Mouse (Mus musculus): ENCODE data around the gene Mtor. TPM values are rescaled to one million over a fixed set of nuclear protein-coding genes. Genes with fewer than 3 reads are reported as not detected.

Gene Mtor
- polyA plus RNA-seq, 1 experiment from 2014 or later, result 33.0 TPM

GRCm38 (mm10) chr4:148530778-148531177, 82.4 kb downstream of the Mtor start:
- WGBS, result 94% methylated on average over 6 of the region's 6 CpGs
- no peaks in the 10 kb centered on the region for H3K27me3 ChIP-seq (ENCODE audit: control insufficient read depth, insufficient read depth, low read length)
- no peak for ATAC-seq (ENCODE audit: low read depth)

GRCm38 (mm10) chr4:148531341-148531740, 82.9 kb downstream of the Mtor start:
- 65% methylated on average over 4 of the region's 4 CpGs for WGBS
- H3K36me3 ChIP-seq (ENCODE audit: control insufficient read depth, insufficient read depth, low read length), result peaks cover 91% of the 10 kb centered on the region
- no peaks in the 10 kb centered on the region for H3K27me3 ChIP-seq (ENCODE audit: control insufficient read depth, insufficient read depth, low read length)
- H3K4me3 ChIP-seq (ENCODE audit: low read depth, low read length), result no peak overlapping the region
- no peak overlapping the region for H3K27ac ChIP-seq (ENCODE audit: low read depth, low read length)
- H3K4me1 ChIP-seq (ENCODE audit: control insufficient read depth, insufficient read depth, low read length), result no peaks in the 10 kb centered on the region
- H3K9ac ChIP-seq (replicated peaks; ENCODE audit: low read depth, low read length), result no peak overlapping the region
- H3K9me3 ChIP-seq (ENCODE audit: control insufficient read depth, low read length), result no peaks in the 10 kb centered on the region
- no peak overlapping the region for H3K4me2 ChIP-seq (ENCODE audit: low read depth, low read length)
- ATAC-seq (ENCODE audit: low read depth), result no peak

More at GRCm38 (mm10) chr4:148530778-148531177, 82.4 kb downstream of the Mtor start:
- H3K9me3 ChIP-seq (ENCODE audit: control insufficient read depth, low read length), result no peaks in the 10 kb centered on the region
- no peak overlapping the region for H3K9ac ChIP-seq (replicated peaks; ENCODE audit: low read depth, low read length)
- no peak overlapping the region for H3K4me2 ChIP-seq (ENCODE audit: low read depth, low read length)
- peaks cover 91% of the 10 kb centered on the region for H3K36me3 ChIP-seq (ENCODE audit: control insufficient read depth, insufficient read depth, low read length)
- H3K27ac ChIP-seq (ENCODE audit: low read depth, low read length), result no peak overlapping the region
- no peaks in the 10 kb centered on the region for H3K4me1 ChIP-seq (ENCODE audit: control insufficient read depth, insufficient read depth, low read length)
- H3K4me3 ChIP-seq (ENCODE audit: low read depth, low read length), result no peak overlapping the region

- Histone ChIP-seq H3K9ac (replicated peaks; ENCODE audit: low read depth, low read length) (no peak overlapping the region), H3K4me2 (ENCODE audit: low read depth, low read length) (no peak overlapping the region), H3K4me1 (ENCODE audit: control insufficient read depth, insufficient read depth, low read length) (no peaks in the 10 kb centered on the region), H3K4me3 (ENCODE audit: low read depth, low read length) (no peak overlapping the region), H3K9me3 (ENCODE audit: control insufficient read depth, low read length) (no peaks in the 10 kb centered on the region), H3K27ac (ENCODE audit: low read depth, low read length) (no peak overlapping the region), H3K27me3 (ENCODE audit: control insufficient read depth, insufficient read depth, low read length) (no peaks in the 10 kb centered on the region), H3K36me3 (ENCODE audit: control insufficient read depth, insufficient read depth, low read length) (peaks cover 91% of the 10 kb centered on the region)
- 97% methylated on average over 3 of the region's 3 CpGs for WGBS
- no peak for ATAC-seq (ENCODE audit: low read depth)
Measured at GRCm38 (mm10) chr4:148532516-148532915, 84.1 kb downstream of the Mtor start.

- no peak overlapping the region for H3K27ac ChIP-seq (ENCODE audit: low read depth, low read length)
- H3K36me3 ChIP-seq (ENCODE audit: control insufficient read depth, insufficient read depth, low read length), result peaks cover 91% of the 10 kb centered on the region
- no peak overlapping the region for H3K9ac ChIP-seq (replicated peaks; ENCODE audit: low read depth, low read length)
Measured at GRCm38 (mm10) chr4:148533613-148534328, 85.4 kb downstream of the Mtor start.

GRCm38 (mm10) chr4:148535876-148536275, 87.5 kb downstream of the Mtor start:
- no peak for ATAC-seq (ENCODE audit: low read depth)
- H3K27me3 ChIP-seq (ENCODE audit: control insufficient read depth, insufficient read depth, low read length), result no peaks in the 10 kb centered on the region
- H3K9me3 ChIP-seq (ENCODE audit: control insufficient read depth, low read length), result no peaks in the 10 kb centered on the region
- peaks cover 92% of the 10 kb centered on the region for H3K36me3 ChIP-seq (ENCODE audit: control insufficient read depth, insufficient read depth, low read length)
- no peak overlapping the region for H3K4me2 ChIP-seq (ENCODE audit: low read depth, low read length)
- H3K9ac ChIP-seq (replicated peaks; ENCODE audit: low read depth, low read length), result no peak overlapping the region
- no peaks in the 10 kb centered on the region for H3K4me1 ChIP-seq (ENCODE audit: control insufficient read depth, insufficient read depth, low read length)
- 98% methylated on average over 3 of the region's 3 CpGs for WGBS
- no peak overlapping the region for H3K4me3 ChIP-seq (ENCODE audit: low read depth, low read length)
- no peak overlapping the region for H3K27ac ChIP-seq (ENCODE audit: low read depth, low read length)

More at GRCm38 (mm10) chr4:148533613-148534328, 85.4 kb downstream of the Mtor start:
- Histone ChIP-seq H3K9me3 (ENCODE audit: control insufficient read depth, low read length) (no peaks in the 10 kb centered on the region), H3K27me3 (ENCODE audit: control insufficient read depth, insufficient read depth, low read length) (no peaks in the 10 kb centered on the region), H3K4me1 (ENCODE audit: control insufficient read depth, insufficient read depth, low read length) (no peaks in the 10 kb centered on the region), H3K4me2 (ENCODE audit: low read depth, low read length) (no peak overlapping the region), H3K4me3 (ENCODE audit: low read depth, low read length) (no peak overlapping the region)
- ATAC-seq (ENCODE audit: low read depth), result peak; percentile 14; the same call in 1 of the 2 replicates
- WGBS, result 80% methylated on average over 12 of the region's 12 CpGs

- 82% methylated on average over 4 of the region's 4 CpGs for WGBS
- Histone ChIP-seq H3K9me3 (ENCODE audit: control insufficient read depth, low read length) (no peaks in the 10 kb centered on the region), H3K4me2 (ENCODE audit: low read depth, low read length) (no peak overlapping the region), H3K9ac (replicated peaks; ENCODE audit: low read depth, low read length) (no peak overlapping the region), H3K36me3 (ENCODE audit: control insufficient read depth, insufficient read depth, low read length) (peaks cover 78% of the 10 kb centered on the region), H3K4me1 (ENCODE audit: control insufficient read depth, insufficient read depth, low read length) (no peaks in the 10 kb centered on the region), H3K4me3 (ENCODE audit: low read depth, low read length) (no peak overlapping the region), H3K27ac (ENCODE audit: low read depth, low read length) (no peak overlapping the region), H3K27me3 (ENCODE audit: control insufficient read depth, insufficient read depth, low read length) (no peaks in the 10 kb centered on the region)
- no peak for ATAC-seq (ENCODE audit: low read depth)
Measured at GRCm38 (mm10) chr4:148549106-148549505, 100.7 kb downstream of the Mtor start.

GRCm38 (mm10) chr4:148557766-148558165, 109.4 kb downstream of the Mtor start:
- Histone ChIP-seq H3K4me3 (ENCODE audit: low read depth, low read length) (peak overlapping the region; percentile 95), H3K27ac (ENCODE audit: low read depth, low read length) (peak overlapping the region; percentile 96), H3K36me3 (ENCODE audit: control insufficient read depth, insufficient read depth, low read length) (peaks cover 60% of the 10 kb centered on the region), H3K9me3 (ENCODE audit: control insufficient read depth, low read length) (no peaks in the 10 kb centered on the region), H3K27me3 (ENCODE audit: control insufficient read depth, insufficient read depth, low read length) (no peaks in the 10 kb centered on the region), H3K9ac (replicated peaks; ENCODE audit: low read depth, low read length) (peak overlapping the region; percentile 99), H3K4me2 (ENCODE audit: low read depth, low read length) (peak overlapping the region; percentile 67), H3K4me1 (ENCODE audit: control insufficient read depth, insufficient read depth, low read length) (no peaks in the 10 kb centered on the region)
- peak; percentile 49; the same call in 1 of the 2 replicates for ATAC-seq (ENCODE audit: low read depth)
- 33% methylated on average over 6 of the region's 6 CpGs for WGBS

- Histone ChIP-seq H3K9me3 (ENCODE audit: control insufficient read depth, low read length) (no peaks in the 10 kb centered on the region), H3K27ac (ENCODE audit: low read depth, low read length) (peak within 1 kb of the TSS; percentile 96), H3K4me3 (ENCODE audit: low read depth, low read length) (peak within 1 kb of the TSS; percentile 95), H3K36me3 (ENCODE audit: control insufficient read depth, insufficient read depth, low read length) (peaks cover 60% of the 10 kb centered on the region), H3K27me3 (ENCODE audit: control insufficient read depth, insufficient read depth, low read length) (no peaks in the 10 kb centered on the region), H3K4me1 (ENCODE audit: control insufficient read depth, insufficient read depth, low read length) (no peaks in the 10 kb centered on the region), H3K9ac (replicated peaks; ENCODE audit: low read depth, low read length) (peak within 1 kb of the TSS; percentile 99), H3K4me2 (ENCODE audit: low read depth, low read length) (peak within 1 kb of the TSS; percentile 67)
- WGBS, result under 1% methylated on average over 63 of the region's 63 CpGs
- peak; percentile 95 for ATAC-seq (ENCODE audit: low read depth)
Measured at GRCm38 (mm10) chr4:148558297-148559000, 110.0 kb downstream of the Mtor start, which contains the start of gene Exosc10. Exosc10 (plus strand) TSS chr4:148558429.

GRCm38 (mm10) chr4:148562676-148563075, 114.3 kb downstream of the Mtor start:
- WGBS, result 95% methylated on average over 17 of the region's 17 CpGs
- Histone ChIP-seq H3K36me3 (ENCODE audit: control insufficient read depth, insufficient read depth, low read length) (peaks cover 69% of the 10 kb centered on the region), H3K4me3 (ENCODE audit: low read depth, low read length) (no peak overlapping the region)

More at GRCm38 (mm10) chr4:148562676-148563075, 114.3 kb downstream of the Mtor start:
- no peaks in the 10 kb centered on the region for H3K27me3 ChIP-seq (ENCODE audit: control insufficient read depth, insufficient read depth, low read length)
- no peak overlapping the region for H3K9ac ChIP-seq (replicated peaks; ENCODE audit: low read depth, low read length)
- no peak for ATAC-seq (ENCODE audit: low read depth)
- no peak overlapping the region for H3K4me2 ChIP-seq (ENCODE audit: low read depth, low read length)
- no peaks in the 10 kb centered on the region for H3K4me1 ChIP-seq (ENCODE audit: control insufficient read depth, insufficient read depth, low read length)
- H3K9me3 ChIP-seq (ENCODE audit: control insufficient read depth, low read length), result no peaks in the 10 kb centered on the region
- H3K27ac ChIP-seq (ENCODE audit: low read depth, low read length), result no peak overlapping the region
